Mouse (Mus musculus): Measurements from ENCODE around the gene Plxna1.

DNA sequence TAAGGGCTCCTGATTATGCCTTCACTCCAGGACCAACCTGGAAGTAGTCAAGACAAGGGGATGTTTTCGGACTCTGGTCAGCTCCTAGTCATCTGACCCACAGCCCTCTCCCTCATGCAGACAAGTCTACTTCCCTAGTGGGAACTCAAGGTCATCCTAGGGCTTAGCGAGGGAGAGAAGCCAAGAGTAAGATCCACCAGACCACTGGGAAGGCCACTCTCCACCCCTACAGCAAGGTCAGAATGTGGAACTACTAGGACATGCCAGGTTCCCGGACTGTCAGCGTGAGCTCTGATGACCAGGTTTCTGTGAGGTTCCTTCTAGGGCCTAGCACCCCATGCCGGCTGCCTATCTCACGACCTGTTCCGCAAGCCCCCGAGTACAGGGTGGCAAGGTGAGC lies 23.7 kb downstream of the Plxna1 start:
- TF ChIP-seq POLR2A (IDR thresholded peaks at IDR 0.05; ENCODE audit: low read depth, low read length) (no peak), CTCF (IDR thresholded peaks at IDR 0.05; ENCODE audit: extremely low read depth, insufficient read length, insufficient replicate concordance, low read depth, low read length) (no peak)
